Mouse (Mus musculus): Measurements from ENCODE around the gene Podxl. TPM values are rescaled to one million over a fixed set of nuclear protein-coding genes. Genes with fewer than 3 reads are reported as not detected.

The Podxl gene
- total RNA-seq (2017), result 0.69 and 2.5 TPM in 2 replicates

DNA sequence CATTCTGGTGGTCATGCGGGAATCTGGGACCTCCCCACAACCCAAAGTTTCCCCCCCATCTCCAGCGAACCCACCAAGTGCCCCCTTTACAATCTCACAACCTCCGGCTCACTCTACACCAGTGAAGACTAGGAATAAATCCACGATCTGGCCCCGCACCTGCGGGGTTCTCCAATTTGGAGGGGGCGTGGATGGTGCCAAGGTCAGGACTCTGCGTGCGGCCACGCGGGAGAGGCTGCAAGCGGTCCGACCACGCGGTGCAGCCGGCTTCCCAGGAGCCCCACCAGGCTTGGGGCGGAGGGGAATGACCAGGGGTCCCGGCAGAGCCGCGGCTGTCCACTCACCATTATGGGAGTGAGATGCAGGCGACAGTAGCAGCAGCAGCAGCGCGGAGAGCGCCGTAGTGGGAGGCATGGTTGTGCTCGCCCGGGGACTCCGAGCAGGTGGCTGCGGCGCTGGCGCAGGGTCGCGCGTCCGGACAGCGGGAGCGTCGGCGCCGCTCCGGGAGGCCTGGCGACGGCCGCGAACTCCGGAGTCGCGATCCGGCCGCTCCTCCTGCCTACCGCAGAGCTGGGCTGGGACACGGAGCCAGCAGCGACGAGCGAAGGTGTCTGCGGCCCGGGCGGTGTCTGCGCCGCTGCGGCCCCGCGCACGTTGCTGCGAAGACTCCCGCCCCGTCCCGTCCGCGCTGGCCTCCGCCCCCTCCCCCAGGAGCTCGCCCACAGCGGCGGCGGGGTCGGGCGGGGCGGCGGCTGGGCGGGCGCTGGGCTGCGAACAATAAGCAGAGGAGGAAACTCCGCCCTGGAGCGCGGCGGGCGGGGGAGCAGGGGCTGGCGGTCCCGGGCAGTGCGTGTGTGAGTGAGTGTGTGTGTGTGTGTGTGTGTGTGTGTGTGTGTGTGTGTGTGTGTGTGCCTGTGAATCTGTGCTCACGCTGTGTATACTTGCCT lies at the start of gene Podxl:
Gene Podxl (minus strand): TSS at position 747 of the 947 bp plus-strand sequence.
- ATAC-seq (replicated peaks in 1 of 2; ENCODE audit: insufficient read depth in 1 of 2, low FRiP score in 2 of 2, low TSS enrichment in 1 of 2, low read depth in 1 of 2, poor library complexity in 2 of 2, severe bottlenecking in 2 of 2), result peak; percentile 19 to 43; a peak in 2 of 4 replicates

DNA sequence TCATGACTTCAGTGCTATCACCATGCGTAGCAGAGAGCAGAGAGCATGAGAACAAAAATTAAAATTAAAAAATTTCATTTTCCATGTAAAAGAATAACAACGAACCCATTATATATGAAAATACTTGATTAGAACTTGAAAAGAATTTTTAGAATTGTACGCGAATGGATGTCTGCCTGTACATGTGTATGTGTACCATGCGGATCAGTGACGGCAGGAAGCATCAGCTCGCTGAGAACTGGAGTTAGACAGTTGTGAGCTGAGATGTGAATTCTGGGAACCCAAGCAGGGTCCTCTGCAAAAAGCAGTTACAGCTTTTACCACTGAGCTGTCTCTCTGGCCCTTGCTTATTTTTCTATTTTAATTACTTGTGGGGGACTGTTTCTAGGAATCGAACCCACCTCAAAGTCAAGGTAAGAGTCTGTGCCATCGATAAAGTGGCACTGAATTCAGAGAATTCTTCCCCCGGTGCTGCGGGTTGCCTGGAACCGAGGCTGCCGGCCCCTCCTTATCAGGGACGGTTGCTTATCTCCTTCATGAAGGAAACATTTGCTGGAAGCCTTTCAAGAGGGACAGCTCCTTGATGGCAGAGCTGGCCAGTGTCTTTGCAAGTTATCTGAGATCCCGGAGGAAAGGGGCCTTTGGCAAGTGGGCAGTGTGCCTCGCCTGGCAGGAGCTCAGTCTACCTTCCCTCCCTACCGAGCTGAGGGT lies 48.9 kb upstream of the Podxl start:
- peak in 1 of 2 experiments; percentile 6; a peak in 1 of 4 replicates for ATAC-seq (replicated peaks in 1 of 2; ENCODE audit: insufficient read depth in 1 of 2, low FRiP score in 2 of 2, low TSS enrichment in 1 of 2, low read depth in 1 of 2, poor library complexity in 2 of 2, severe bottlenecking in 2 of 2)

DNA sequence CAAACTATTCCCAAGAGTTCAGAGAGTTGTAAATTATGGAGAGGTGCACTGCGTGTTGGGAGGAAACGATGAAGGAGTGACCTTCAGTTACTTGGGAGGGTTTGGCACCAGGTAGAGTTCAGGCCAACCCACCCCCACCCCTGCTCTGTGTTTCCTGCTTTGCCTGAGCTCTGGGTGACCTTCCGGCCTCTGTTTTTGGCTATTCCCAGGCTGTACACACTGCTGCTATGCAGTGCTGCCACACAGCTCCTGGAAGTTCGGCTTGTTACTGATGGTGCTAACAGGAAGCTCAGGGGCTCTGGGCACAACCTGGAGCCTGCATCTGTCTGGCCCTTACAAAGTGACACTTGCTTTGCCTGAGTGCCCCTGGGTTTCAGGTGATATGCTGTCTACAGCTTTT lies 42.6 kb upstream of the Podxl start:
- ATAC-seq (replicated peaks in 1 of 2; ENCODE audit: insufficient read depth in 1 of 2, low FRiP score in 2 of 2, low TSS enrichment in 1 of 2, low read depth in 1 of 2, poor library complexity in 2 of 2, severe bottlenecking in 2 of 2), result no peak

DNA sequence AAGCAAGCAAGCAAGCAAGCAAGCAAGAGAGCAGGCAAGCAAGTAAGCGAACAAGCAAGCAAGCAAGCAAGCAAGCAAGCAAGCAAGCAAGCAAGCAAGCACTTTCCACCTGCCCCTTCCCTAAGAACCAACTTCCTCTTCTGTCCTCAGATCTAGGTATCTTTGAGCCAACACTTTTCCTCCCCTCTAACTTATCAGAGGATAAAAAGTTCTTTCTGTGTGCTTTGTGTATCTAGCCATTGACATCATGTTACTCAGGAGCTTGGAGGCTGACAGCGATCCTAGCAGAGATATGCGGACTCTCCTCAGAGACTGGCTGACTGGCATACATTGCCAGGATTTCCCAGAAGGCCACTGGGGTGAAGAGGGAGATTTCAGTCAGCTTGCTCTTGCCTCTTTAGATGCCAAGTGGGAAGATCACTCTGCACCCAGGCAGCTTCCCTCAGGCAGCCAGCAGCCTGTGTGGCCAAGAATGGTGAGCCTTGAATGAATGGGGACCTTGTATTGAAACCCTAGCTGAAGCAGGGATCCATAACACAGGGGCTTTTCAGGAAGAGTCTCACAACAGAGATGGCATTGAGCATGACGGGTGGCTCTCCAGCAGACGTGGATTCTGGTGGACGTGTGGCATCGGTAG lies 41.0 kb upstream of the Podxl start:
- no peak for ATAC-seq (replicated peaks in 1 of 2; ENCODE audit: insufficient read depth in 1 of 2, low FRiP score in 2 of 2, low TSS enrichment in 1 of 2, low read depth in 1 of 2, poor library complexity in 2 of 2, severe bottlenecking in 2 of 2)

DNA sequence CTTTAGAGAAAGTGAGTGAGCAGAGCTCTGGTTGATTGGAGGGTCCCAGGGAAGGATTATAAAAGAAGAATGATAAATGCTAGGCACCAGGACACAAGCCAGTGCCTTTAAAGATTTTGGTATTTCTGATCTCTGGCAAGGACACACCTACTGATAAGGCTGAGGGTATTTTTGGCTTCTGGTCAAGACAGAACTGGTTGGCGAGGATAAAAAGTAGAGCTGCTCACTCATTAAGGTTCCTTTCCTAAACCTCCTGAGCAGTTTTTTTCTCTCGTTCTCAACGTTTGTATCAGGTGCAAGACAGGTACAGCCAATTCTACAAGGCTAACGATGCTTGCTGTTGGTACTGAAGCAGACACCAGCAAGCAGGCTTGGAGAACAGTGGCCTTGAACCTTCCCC lies 38.7 kb upstream of the Podxl start:
- ATAC-seq (replicated peaks in 1 of 2; ENCODE audit: insufficient read depth in 1 of 2, low FRiP score in 2 of 2, low TSS enrichment in 1 of 2, low read depth in 1 of 2, poor library complexity in 2 of 2, severe bottlenecking in 2 of 2), result no peak

DNA sequence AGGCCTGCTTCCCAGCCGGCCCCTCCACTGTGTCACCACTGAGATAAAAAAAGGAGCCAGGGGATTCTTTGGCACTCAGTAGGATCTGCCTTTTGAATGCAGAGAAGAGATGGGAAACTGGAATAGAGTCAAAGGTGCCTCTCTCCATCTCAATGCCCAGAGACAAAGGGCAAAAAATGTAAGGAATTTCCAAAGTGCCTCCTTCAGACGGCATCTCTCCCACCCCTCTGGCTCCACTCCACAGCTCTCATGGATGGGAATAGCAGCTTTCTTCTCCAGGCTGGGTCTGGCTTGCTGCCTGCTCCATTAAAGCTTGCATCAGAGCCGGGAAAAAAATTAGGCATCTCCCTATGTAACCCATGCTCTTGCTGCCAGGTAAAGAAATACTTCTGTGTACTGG lies 37.4 kb upstream of the Podxl start:
- ATAC-seq (replicated peaks in 1 of 2; ENCODE audit: insufficient read depth in 1 of 2, low FRiP score in 2 of 2, low TSS enrichment in 1 of 2, low read depth in 1 of 2, poor library complexity in 2 of 2, severe bottlenecking in 2 of 2), result no peak

DNA sequence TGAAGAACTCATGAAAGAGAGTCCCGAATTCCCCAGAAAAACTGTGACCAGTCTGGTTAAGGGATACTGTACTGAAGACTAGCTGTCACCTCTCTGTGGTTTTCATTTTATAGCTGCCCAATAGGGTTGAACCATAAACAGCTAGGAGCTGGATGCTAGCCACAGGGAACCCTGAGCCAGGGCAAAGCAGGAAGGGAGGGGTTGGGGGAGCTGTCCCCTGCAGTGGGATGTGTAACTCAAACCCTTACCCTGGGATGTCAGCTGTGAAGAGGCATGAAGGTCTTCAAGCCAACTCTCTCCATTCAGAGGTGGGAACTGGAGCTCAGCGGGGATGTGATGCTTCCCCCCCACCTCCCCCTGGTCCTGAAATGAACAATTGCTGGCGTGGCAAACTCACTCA lies 36.1 kb upstream of the Podxl start:
- no peak for ATAC-seq (replicated peaks in 1 of 2; ENCODE audit: insufficient read depth in 1 of 2, low FRiP score in 2 of 2, low TSS enrichment in 1 of 2, low read depth in 1 of 2, poor library complexity in 2 of 2, severe bottlenecking in 2 of 2)

DNA sequence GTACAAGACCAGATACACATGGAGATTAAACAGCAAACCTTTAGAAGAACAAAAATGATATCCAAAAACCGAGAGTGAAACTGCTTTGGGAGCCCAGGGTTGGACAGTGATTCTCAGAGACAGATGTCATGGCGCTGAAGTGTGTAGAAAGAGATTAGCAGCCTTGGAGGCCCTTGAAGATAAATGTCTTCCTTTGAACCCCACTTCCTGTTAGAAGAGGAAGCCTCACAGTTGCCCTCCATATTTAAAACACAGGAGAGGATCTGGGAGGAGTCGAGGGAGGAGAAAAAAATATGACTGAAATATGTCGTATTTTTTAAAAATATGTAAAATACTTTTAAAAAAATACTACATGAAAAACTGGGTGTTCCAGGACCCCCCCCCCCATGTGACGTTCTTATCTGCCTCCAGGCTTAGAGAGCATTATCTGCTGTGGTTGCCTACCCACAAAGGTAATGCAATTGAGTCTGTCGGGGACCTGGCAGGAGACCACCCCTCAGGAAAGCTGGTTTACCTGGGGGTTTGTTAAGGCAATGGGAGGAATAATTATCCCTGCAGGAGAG lies 34.6 kb upstream of the Podxl start:
- ATAC-seq (replicated peaks in 1 of 2; ENCODE audit: insufficient read depth in 1 of 2, low FRiP score in 2 of 2, low TSS enrichment in 1 of 2, low read depth in 1 of 2, poor library complexity in 2 of 2, severe bottlenecking in 2 of 2), result no peak

DNA sequence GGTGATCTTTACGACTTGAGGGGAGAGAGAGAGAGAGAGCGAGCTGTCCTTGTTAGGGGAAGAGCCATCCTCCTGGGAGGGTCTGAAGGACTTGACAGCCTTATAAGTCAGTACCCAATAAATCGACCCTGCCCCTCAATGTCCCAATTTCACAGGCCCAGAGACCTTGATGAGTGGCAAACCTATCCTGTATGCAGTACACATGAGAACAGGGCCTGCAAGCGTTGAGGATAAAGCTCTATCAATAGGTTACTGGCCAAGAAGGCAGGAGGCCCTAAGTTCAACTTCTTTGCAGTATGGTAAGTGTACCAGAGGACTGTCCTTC lies 33.3 kb upstream of the Podxl start:
- no peak for ATAC-seq (replicated peaks in 1 of 2; ENCODE audit: insufficient read depth in 1 of 2, low FRiP score in 2 of 2, low TSS enrichment in 1 of 2, low read depth in 1 of 2, poor library complexity in 2 of 2, severe bottlenecking in 2 of 2)

DNA sequence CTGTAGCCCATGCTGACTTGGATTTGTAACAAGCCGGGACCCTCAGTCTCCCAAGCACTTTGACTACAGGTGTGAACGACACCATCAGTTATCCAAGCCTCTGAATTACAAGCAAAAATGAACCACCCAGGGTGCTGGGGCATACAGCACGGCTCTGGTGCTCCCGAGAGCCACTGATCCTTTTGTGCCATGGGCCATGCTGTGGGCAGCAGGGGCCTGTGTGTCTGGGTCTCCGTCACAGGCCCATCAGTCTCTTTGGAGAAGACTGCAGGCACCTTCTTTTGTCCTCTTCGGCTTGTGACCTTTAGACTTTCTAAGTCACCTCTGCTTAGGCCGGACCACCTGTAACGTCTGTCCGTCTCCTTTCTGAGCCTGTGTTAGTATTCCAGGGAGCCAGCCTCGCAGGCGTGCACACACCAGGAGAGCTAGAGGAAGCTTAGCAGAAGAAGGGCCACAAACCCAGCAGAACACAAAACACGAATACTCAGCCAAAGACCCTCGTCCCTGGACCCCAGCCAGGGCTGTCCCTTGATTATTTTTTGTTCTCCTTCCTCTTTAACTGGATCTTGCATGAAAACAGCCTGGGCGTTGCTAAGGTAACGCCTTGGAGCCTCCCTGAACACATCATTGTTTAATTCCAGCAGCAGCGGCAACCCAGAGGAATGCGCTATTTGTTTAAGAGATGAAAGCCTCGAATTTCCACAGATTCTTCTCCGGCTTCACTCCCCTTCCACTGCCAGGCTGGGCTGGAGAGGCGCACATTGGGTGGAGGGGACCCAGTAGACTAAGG lies 32.8 kb upstream of the Podxl start:
- ATAC-seq (replicated peaks in 1 of 2; ENCODE audit: insufficient read depth in 1 of 2, low FRiP score in 2 of 2, low TSS enrichment in 1 of 2, low read depth in 1 of 2, poor library complexity in 2 of 2, severe bottlenecking in 2 of 2), result no peak

DNA sequence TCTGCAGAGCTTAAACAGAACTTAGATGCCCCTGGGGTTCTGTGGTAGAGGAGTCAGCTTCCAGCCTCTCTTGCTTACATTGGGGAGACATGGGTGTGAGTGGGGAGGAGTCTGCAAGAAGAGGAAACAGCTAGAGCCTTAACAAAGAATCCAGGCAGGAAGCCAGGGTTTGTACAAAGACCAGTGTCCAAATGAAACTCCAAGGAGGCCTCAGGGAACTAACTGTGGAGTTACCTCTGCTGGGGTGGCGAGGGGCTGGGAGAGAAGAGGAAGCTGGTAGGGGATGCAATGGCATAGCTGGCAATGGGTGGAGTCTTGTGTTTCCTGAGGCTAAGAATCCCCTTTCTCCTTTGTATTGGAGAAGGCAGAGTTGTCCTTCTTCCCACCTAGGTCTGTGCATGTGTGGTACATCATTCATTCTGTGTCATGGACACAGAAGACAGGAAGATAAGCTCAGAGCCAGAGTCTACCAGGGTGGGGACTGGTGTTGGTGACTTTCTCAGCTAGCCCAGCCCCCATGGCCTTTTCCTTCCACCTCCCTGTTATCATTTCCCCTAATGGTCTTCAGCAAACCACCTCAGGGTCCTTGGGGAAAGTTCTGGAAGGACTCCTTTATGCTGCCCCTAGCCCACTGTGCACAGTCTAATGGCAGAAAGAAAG lies 28.9 kb upstream of the Podxl start:
- ATAC-seq (replicated peaks in 1 of 2; ENCODE audit: insufficient read depth in 1 of 2, low FRiP score in 2 of 2, low TSS enrichment in 1 of 2, low read depth in 1 of 2, poor library complexity in 2 of 2, severe bottlenecking in 2 of 2), result peak in 1 of 2 experiments; percentile 32; a peak in 1 of 4 replicates

DNA sequence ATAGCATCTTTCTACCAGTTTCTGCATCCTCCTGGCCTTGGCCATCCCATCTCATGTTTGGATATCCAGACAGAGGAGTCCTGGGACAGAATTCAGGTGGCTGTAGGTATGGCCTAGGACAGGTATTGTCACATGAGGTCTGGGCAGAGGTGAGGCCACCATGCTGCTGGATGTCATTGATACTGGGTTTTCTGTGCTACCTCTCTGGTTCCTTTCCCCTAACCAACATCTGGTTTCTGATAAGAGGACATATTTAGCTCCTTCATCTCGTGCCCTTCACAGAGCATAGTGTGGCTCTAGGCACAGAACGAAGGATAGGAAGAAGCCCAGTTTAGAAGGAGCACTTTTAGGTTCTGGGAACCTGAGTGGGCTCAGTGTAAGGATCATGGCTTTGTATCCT lies 28.3 kb upstream of the Podxl start:
- no peak for ATAC-seq (replicated peaks in 1 of 2; ENCODE audit: insufficient read depth in 1 of 2, low FRiP score in 2 of 2, low TSS enrichment in 1 of 2, low read depth in 1 of 2, poor library complexity in 2 of 2, severe bottlenecking in 2 of 2)

DNA sequence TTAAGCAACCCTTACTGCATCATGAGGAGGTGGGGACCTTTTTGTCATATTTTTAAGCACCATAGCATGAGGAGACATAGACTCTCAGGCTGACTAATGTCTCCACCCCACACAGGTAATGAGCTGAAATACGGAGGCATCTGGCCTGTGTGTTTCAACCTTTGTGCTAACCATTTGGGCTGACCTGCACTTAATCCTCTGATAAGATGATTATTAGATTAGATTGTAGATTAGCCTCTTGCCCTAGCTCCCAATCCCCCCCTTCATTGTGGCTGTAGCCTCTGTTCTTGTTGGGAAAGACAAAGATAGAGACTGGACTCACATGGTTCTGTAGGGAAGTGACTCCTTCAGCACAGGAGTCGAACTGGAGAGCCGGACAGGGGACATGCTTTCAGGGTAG lies 27.9 kb upstream of the Podxl start:
- no peak for ATAC-seq (replicated peaks in 1 of 2; ENCODE audit: insufficient read depth in 1 of 2, low FRiP score in 2 of 2, low TSS enrichment in 1 of 2, low read depth in 1 of 2, poor library complexity in 2 of 2, severe bottlenecking in 2 of 2)

DNA sequence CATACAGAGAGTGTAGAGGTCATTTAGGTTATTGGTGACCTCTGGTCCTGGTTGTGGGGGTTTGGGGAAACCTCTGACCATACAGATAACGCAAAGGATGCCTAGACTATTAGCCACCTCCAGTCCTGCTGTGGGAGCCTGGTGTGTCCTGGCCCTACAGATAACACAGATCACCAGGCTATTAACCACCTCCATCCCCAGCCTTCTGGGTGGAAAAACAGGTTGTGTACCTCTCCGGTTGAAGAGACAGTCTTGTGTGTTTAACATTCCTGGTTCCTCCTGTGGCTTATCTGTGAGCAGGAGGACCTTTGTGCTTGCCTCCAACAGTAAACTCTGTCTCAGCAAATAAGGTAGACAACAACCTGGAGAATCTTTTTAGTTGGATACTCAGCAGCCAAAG lies 27.0 kb upstream of the Podxl start:
- ATAC-seq (replicated peaks in 1 of 2; ENCODE audit: insufficient read depth in 1 of 2, low FRiP score in 2 of 2, low TSS enrichment in 1 of 2, low read depth in 1 of 2, poor library complexity in 2 of 2, severe bottlenecking in 2 of 2), result no peak

DNA sequence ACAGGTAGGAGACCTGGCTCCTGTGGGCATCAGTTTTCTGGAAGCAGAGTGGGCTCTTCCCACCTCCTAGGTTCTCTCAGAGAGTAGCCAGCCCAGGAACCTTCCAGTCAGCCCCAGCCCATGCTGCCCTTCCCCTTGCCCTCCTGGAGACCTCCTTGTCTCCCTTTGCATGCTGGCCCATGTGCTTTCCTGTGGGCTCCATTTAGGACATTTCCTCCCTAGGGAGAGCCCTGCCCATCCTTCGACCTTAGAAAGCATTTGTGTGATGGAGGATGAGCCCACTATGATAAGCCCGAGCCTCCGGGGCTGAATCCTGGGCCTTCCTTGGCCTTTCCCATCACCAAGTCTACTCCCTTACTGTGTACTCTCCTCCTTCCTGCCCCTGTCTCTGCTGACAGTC lies 25.5 kb upstream of the Podxl start:
- ATAC-seq (replicated peaks in 1 of 2; ENCODE audit: insufficient read depth in 1 of 2, low FRiP score in 2 of 2, low TSS enrichment in 1 of 2, low read depth in 1 of 2, poor library complexity in 2 of 2, severe bottlenecking in 2 of 2), result no peak

DNA sequence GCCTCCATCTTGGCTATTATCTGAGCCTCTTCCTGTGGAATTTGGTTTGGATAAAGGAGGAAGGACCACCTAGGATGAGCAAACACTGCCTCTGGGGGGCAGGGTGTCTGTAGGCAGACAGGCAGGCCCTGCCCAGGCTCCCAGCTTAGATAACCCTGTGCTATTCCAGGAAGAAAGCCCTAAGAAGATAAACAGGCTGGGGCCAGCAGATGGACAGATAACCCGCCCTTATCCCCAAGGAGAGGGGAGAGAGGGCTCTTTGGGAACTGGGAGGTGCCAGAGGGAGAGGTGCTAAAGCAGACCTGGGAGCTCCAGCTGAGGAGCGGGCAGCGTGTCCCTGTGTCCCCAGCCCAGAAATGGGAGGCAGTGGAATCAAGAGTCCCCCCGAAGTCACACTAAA lies 23.9 kb upstream of the Podxl start:
- ATAC-seq (replicated peaks in 1 of 2; ENCODE audit: insufficient read depth in 1 of 2, low FRiP score in 2 of 2, low TSS enrichment in 1 of 2, low read depth in 1 of 2, poor library complexity in 2 of 2, severe bottlenecking in 2 of 2), result no peak

DNA sequence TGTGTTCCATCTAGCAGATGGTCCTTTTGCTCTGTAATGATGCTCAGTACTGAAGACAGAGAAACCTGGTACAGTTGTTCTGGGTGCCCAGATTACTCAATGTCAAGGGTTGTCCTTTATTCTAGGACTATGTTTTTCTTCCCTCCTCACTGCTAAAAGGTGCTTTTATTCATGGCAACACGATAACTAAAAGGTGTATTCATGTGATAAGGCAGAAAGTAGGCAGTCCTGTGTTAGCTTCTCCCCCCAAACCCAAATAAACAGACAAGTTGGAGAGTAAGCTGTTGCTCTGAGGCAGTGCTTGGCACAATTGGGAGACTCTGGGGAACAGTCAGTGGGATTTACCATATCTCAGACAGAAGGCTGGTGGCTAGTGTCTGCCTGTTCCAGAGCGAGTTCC lies 22.3 kb upstream of the Podxl start:
- no peak for ATAC-seq (replicated peaks in 1 of 2; ENCODE audit: insufficient read depth in 1 of 2, low FRiP score in 2 of 2, low TSS enrichment in 1 of 2, low read depth in 1 of 2, poor library complexity in 2 of 2, severe bottlenecking in 2 of 2)

Data from hematopoietic stem cell, adult 5-6 weeks (primary cell).